10 mouse cellular contexts compared by ENCODE assay signal in the genomic region with DNA sequence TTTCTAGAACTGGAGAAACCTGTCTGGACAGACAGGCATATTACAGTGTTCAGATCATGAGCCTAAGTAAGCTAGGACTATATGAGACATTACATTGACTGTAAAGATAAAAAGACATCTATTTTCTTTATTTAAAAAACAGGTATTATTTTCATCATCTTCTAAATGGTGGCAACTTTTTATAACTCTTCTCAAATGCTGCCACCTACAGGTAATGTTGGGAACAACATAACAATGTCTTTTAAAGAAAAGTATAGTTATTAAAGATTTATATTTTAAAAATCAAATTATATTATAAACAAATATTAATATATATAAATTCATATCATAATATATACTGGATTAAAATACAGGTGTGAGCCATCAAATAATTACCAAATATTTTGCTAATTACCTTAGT.
DNase-seq lines count a peak whose midpoint lies in the region; ATAC-seq and TF ChIP-seq lines count a peak whose summit lies in the region.
"Had no signal": no experiment of that assay in that cellular context is flagged by ENCODE, and none has a peak within 500 bp of the region (broad histone marks: within the 10 kb centered on the region; RNA-seq: fewer than 3 reads in every experiment).

No protein-coding gene starts in this region.

- TF ChIP-seq CTCF in hindbrain, postnatal 0 days (IDR thresholded peaks at IDR 0.05; ENCODE audit: low read depth): peak; percentile 44
- no peak for TF ChIP-seq CTCF in brain, embryonic 14.5 days (IDR thresholded peaks at IDR 0.05; ENCODE audit: borderline replicate concordance, extremely low read depth, insufficient read depth, insufficient read length)

- no peak overlapping the region for H3K4me2 ChIP-seq in hindbrain, postnatal 0 days (ENCODE audit: low read depth, low read length)
- H3K4me2 ChIP-seq in midbrain, embryonic 11.5 days: no peak overlapping the region
- H3K4me2 ChIP-seq: neural tube, embryonic 12.5 days had no signal

- DNase-seq in hindbrain, postnatal 0 days (ENCODE audit: low spot score): peak; percentile 47
- no peak for DNase-seq in hindbrain, embryonic 10.5 days (ENCODE audit: low spot score)
- DNase-seq in midbrain, embryonic 11.5 days (ENCODE audit: low spot score, missing footprints): peak; percentile 84
- DNase-seq in midbrain, embryonic 10.5 days (ENCODE audit: low spot score): no peak
- peak; percentile 58 for DNase-seq in brain, embryonic 14.5 days (ENCODE audit: low read depth)
- DNase-seq in right cerebral cortex, postnatal 25 days: no peak
- DNase-seq: thymus, postnatal 14 days had no signal

- H3K4me1 ChIP-seq in hindbrain, postnatal 0 days (ENCODE audit: insufficient read depth, low read length): no peaks in the 10 kb centered on the region
- H3K4me1 ChIP-seq in hindbrain, embryonic 10.5 days (replicated peaks): no peaks in the 10 kb centered on the region
- no peaks in the 10 kb centered on the region for H3K4me1 ChIP-seq in midbrain, embryonic 11.5 days (ENCODE audit: control insufficient read depth, insufficient read depth, low read length)
- H3K4me1 ChIP-seq in midbrain, embryonic 10.5 days: no peaks in the 10 kb centered on the region
- H3K4me1 ChIP-seq: neural tube, embryonic 12.5 days had no signal

- ATAC-seq in hindbrain, postnatal 0 days: no peak
- no peak for ATAC-seq in midbrain, embryonic 11.5 days (ENCODE audit: low FRiP score)
- no peak for ATAC-seq in erythroblast, adult 5-6 weeks (replicated peaks; ENCODE audit: low FRiP score, poor library complexity, severe bottlenecking)

- no peaks in the 10 kb centered on the region for H3K27me3 ChIP-seq in hindbrain, postnatal 0 days (ENCODE audit: insufficient read depth, low read length)
- H3K27me3 ChIP-seq in hindbrain, embryonic 10.5 days (ENCODE audit: insufficient read depth, poor library complexity, severe bottlenecking): no peaks in the 10 kb centered on the region
- no peaks in the 10 kb centered on the region for H3K27me3 ChIP-seq in midbrain, embryonic 11.5 days (ENCODE audit: control insufficient read depth, insufficient read depth, low read length)
- H3K27me3 ChIP-seq in midbrain, embryonic 10.5 days (ENCODE audit: low read depth, poor library complexity, severe bottlenecking): no peaks in the 10 kb centered on the region
- H3K27me3 ChIP-seq: neural tube, embryonic 12.5 days had no signal

- H3K4me3 ChIP-seq in hindbrain, postnatal 0 days (ENCODE audit: low read length): no peak overlapping the region
- H3K4me3 ChIP-seq in hindbrain, embryonic 10.5 days: no peak overlapping the region
- no peak overlapping the region for H3K4me3 ChIP-seq in midbrain, embryonic 11.5 days (ENCODE audit: low read depth, low read length)
- no peak overlapping the region for H3K4me3 ChIP-seq in midbrain, embryonic 10.5 days
- H3K4me3 ChIP-seq: neural tube, embryonic 12.5 days had no signal

- TF ChIP-seq POLR2A in brain, embryonic 14.5 days (IDR thresholded peaks at IDR 0.05; ENCODE audit: borderline replicate concordance, extremely low read depth, insufficient read depth, insufficient read length, poor library complexity, severe bottlenecking): no peak

- no peaks in the 10 kb centered on the region for H3K36me3 ChIP-seq in hindbrain, postnatal 0 days (ENCODE audit: insufficient read depth, low read length)
- no peaks in the 10 kb centered on the region for H3K36me3 ChIP-seq in hindbrain, embryonic 10.5 days
- no peaks in the 10 kb centered on the region for H3K36me3 ChIP-seq in midbrain, embryonic 11.5 days (ENCODE audit: control insufficient read depth, insufficient read depth, low read length)
- no peaks in the 10 kb centered on the region for H3K36me3 ChIP-seq in midbrain, embryonic 10.5 days
- H3K36me3 ChIP-seq: neural tube, embryonic 12.5 days had no signal

- no peaks in the 10 kb centered on the region for H3K9me3 ChIP-seq in hindbrain, postnatal 0 days (ENCODE audit: low read length)
- no peaks in the 10 kb centered on the region for H3K9me3 ChIP-seq in hindbrain, embryonic 10.5 days
- H3K9me3 ChIP-seq in midbrain, embryonic 11.5 days (ENCODE audit: control insufficient read depth, low read length): no peaks in the 10 kb centered on the region
- no peaks in the 10 kb centered on the region for H3K9me3 ChIP-seq in midbrain, embryonic 10.5 days (replicated peaks)
- H3K9me3 ChIP-seq: neural tube, embryonic 12.5 days had no signal

- H3K9ac ChIP-seq in hindbrain, postnatal 0 days (replicated peaks; ENCODE audit: low read length): no peak overlapping the region
- no peak overlapping the region for H3K9ac ChIP-seq in midbrain, embryonic 11.5 days (ENCODE audit: low read length)
- H3K9ac ChIP-seq: neural tube, embryonic 12.5 days had no signal

- no peak overlapping the region for H3K27ac ChIP-seq in hindbrain, postnatal 0 days
- no peak overlapping the region for H3K27ac ChIP-seq in hindbrain, embryonic 10.5 days
- no peak overlapping the region for H3K27ac ChIP-seq in midbrain, embryonic 11.5 days (ENCODE audit: low read depth, low read length)
- H3K27ac ChIP-seq in midbrain, embryonic 10.5 days (replicated peaks): no peak overlapping the region
- H3K27ac ChIP-seq: macrophage; neural tube, embryonic 12.5 days had no signal

Comparison
In these comparisons a context has a peak if more than half of its experiments do, and no peak if none do; other contexts are left out.
1. DNase-seq: peak in hindbrain, postnatal 0 days (single experiment), midbrain, embryonic 11.5 days (single experiment) and brain, embryonic 14.5 days (single experiment); none in hindbrain, embryonic 10.5 days (single experiment), midbrain, embryonic 10.5 days (single experiment) and right cerebral cortex, postnatal 25 days (single experiment).